Mouse (Mus musculus): ENCODE measurements around the gene H2-M5. TPM values are rescaled to one million over a fixed set of nuclear protein-coding genes. Genes with fewer than 3 reads are reported as not detected.
"Not testable (repeated sequence)": the region's sequence is repeated elsewhere in the genome, so short reads cannot be mapped to it uniquely, and the experiment has no call there.

The H2-M5 gene
- polyA plus RNA-seq, 1 experiment from 2014 or later = 0.43 TPM

GRCm38 (mm10) chr17:36997033-36997735, 7.8 kb upstream of the H2-M5 start:
- Histone ChIP-seq H3K36me3 (ENCODE audit: control insufficient read depth, insufficient read depth, low read length) (no peaks in the 10 kb centered on the region), H3K4me1 (ENCODE audit: control insufficient read depth, insufficient read depth, low read length) (no peaks in the 10 kb centered on the region), H3K9ac (ENCODE audit: low read length) (0 out of 2 replicates have a peak overlapping the region, but pooled peaks have one; percentile 33), H3K27ac (ENCODE audit: low read length) (no peak overlapping the region), H3K27me3 (ENCODE audit: control insufficient read depth, insufficient read depth, low read length) (no peaks in the 10 kb centered on the region), H3K4me2 (ENCODE audit: low read depth, low read length) (no peak overlapping the region), H3K4me3 (replicated peaks; ENCODE audit: low read length) (no peak overlapping the region), H3K9me3 (replicated peaks; ENCODE audit: control insufficient read depth, low read length) (no peaks in the 10 kb centered on the region)
- 24% methylated on average over 7 of the region's 7 CpGs for WGBS
- 0 out of 2 replicates have a peak, but pooled peaks have one; percentile 47 for ATAC-seq (ENCODE audit: insufficient read depth, low FRiP score)

- Histone ChIP-seq H3K36me3 (ENCODE audit: control insufficient read depth, insufficient read depth, low read length) (no peaks in the 10 kb centered on the region), H3K4me1 (ENCODE audit: control insufficient read depth, insufficient read depth, low read length) (no peaks in the 10 kb centered on the region), H3K27me3 (ENCODE audit: control insufficient read depth, insufficient read depth, low read length) (no peaks in the 10 kb centered on the region; the same call in 1 of the 2 replicates), H3K9ac (ENCODE audit: low read length) (no peak overlapping the region), H3K9me3 (replicated peaks; ENCODE audit: control insufficient read depth, low read length) (no peaks in the 10 kb centered on the region), H3K4me2 (ENCODE audit: low read depth, low read length) (no peak overlapping the region), H3K27ac (ENCODE audit: low read length) (no peak overlapping the region), H3K4me3 (replicated peaks; ENCODE audit: low read length) (no peak overlapping the region)
- no peak for ATAC-seq (ENCODE audit: insufficient read depth, low FRiP score)
- 44% methylated on average over 3 of the region's 3 CpGs for WGBS
Measured at GRCm38 (mm10) chr17:36995448-36995847, 6.1 kb upstream of the H2-M5 start.

DNA sequence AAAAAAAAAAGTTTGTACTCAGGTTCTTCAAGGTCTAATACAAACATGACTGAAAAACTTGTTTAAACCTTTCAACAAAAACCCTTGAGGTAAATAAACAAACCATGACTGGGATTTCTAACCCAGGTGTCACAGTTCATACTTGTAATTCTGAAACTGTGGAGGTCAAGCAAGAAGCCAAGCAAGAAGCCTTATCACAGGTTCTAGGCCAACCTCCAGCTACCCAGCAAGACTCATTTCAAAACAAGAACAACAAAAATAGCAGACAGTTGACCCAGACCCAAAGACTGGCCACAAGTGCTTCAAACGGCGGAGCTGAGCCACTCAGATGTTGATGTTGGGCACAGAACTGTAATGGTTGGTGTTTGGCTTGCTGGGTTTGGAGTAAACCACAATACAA, 5.2 kb upstream of the H2-M5 start:
- H3K4me1 ChIP-seq (ENCODE audit: control insufficient read depth, insufficient read depth, low read length) = no peaks in the 10 kb centered on the region
- H3K9me3 ChIP-seq (replicated peaks; ENCODE audit: control insufficient read depth, low read length) = no peaks in the 10 kb centered on the region
- H3K9ac ChIP-seq (ENCODE audit: low read length) = no peak overlapping the region
- no peak for ATAC-seq (ENCODE audit: insufficient read depth, low FRiP score)
- H3K4me3 ChIP-seq (replicated peaks; ENCODE audit: low read length) = no peak overlapping the region
- no peak overlapping the region for H3K4me2 ChIP-seq (ENCODE audit: low read depth, low read length)
- H3K36me3 ChIP-seq (ENCODE audit: control insufficient read depth, insufficient read depth, low read length) = no peaks in the 10 kb centered on the region
- H3K27ac ChIP-seq (ENCODE audit: low read length) = no peak overlapping the region
- peaks cover under 1% of the 10 kb centered on the region; the same call in 1 of the 2 replicates for H3K27me3 ChIP-seq (ENCODE audit: control insufficient read depth, insufficient read depth, low read length)
- 77% methylated on average over 2 of the region's 2 CpGs for WGBS

DNA sequence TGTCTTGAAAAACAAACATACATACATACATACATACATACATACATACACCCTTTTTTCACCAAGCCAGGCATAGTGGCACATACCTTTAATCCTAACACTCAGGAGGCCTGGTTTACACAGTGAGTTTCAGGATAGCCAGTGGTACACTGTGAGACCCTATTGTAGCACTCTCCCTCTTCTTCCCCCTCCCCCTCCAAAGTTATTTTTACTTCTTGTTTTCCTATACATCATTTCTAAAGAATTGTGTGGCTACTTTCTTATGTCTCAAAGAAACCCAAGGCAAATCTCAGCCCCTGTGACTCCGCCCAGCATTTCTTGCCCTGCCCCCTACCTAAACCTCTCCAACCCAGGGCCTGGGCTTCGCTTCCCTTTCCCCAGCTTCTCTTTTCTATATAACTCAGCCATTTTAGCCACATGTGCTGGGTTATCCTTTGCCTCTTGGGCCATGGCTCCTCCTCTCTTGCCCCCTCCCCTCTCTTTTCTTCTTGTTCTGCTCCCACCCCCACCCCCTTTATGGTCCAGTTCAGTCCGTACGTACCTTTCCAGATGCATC, 4.5 kb upstream of the H2-M5 start:
- H3K9me3 ChIP-seq (replicated peaks; ENCODE audit: control insufficient read depth, low read length) = no peaks in the 10 kb centered on the region

DNA sequence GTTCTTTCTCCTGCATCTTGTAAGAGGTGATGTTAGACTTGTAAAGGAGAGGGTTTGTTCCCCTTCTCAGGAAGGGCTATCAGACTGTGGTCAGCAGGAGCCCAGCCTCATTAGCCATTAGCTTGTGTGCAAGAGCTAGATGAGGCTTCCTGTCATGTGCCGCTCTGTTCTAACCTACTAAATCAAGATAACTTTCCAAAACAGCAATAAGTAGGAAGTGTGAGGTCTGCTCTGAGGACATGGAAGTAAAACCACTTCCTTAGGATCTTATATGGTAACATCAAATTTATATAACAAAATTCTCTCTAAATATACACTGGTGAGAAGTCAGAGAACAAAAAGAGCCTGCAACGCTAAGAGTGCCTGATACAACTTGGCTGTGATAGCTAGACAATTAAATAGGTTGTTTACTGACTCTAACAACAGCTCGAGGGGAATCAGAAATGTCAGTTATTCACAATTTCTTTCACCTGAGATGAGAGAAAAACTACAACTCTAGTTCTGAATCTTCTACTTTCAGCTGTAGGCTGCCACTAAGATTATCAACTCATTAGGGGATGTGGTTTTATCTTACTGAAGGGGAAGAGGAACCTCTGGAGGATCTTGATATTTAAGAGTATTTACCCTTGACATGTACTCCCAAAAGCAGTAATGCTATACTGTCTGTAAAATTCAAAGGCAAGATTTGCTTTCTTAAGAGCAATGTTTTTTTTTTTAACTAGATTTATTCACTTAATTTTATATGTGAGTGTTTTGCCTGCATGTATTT, 3.2 kb upstream of the H2-M5 start:
- H3K27ac ChIP-seq (ENCODE audit: low read length) = no peak overlapping the region
- H3K36me3 ChIP-seq (ENCODE audit: control insufficient read depth, insufficient read depth, low read length) = no peaks in the 10 kb centered on the region
- no peak overlapping the region for H3K9ac ChIP-seq (ENCODE audit: low read length)
- H3K9me3 ChIP-seq (replicated peaks; ENCODE audit: control insufficient read depth, low read length) = no peaks in the 10 kb centered on the region
- WGBS = 56% methylated on average over 3 of the region's 3 CpGs
- H3K4me1 ChIP-seq (ENCODE audit: control insufficient read depth, insufficient read depth, low read length) = no peaks in the 10 kb centered on the region
- H3K4me3 ChIP-seq (replicated peaks; ENCODE audit: low read length) = no peak overlapping the region
- peaks cover 18% of the 10 kb centered on the region for H3K27me3 ChIP-seq (ENCODE audit: control insufficient read depth, insufficient read depth, low read length)
- ATAC-seq (ENCODE audit: insufficient read depth, low FRiP score) = no peak
- H3K4me2 ChIP-seq (ENCODE audit: low read depth, low read length) = no peak overlapping the region

More for the DNA sequence above, 4.5 kb upstream of the H2-M5 start:
- no peaks in the 10 kb centered on the region for H3K4me1 ChIP-seq (ENCODE audit: control insufficient read depth, insufficient read depth, low read length)
- H3K9ac ChIP-seq (ENCODE audit: low read length) = no peak overlapping the region
- H3K27ac ChIP-seq (ENCODE audit: low read length) = no peak overlapping the region
- no peak overlapping the region for H3K4me2 ChIP-seq (ENCODE audit: low read depth, low read length)
- H3K4me3 ChIP-seq (replicated peaks; ENCODE audit: low read length) = no peak overlapping the region
- H3K36me3 ChIP-seq (ENCODE audit: control insufficient read depth, insufficient read depth, low read length) = no peaks in the 10 kb centered on the region
- no peak for ATAC-seq (ENCODE audit: insufficient read depth, low FRiP score)
- 92% methylated on average over 4 of the region's 4 CpGs for WGBS
- H3K27me3 ChIP-seq (ENCODE audit: control insufficient read depth, insufficient read depth, low read length) = peaks cover 8% of the 10 kb centered on the region

- WGBS = 91% methylated on average over 6 of the region's 6 CpGs
- H3K27me3 ChIP-seq (ENCODE audit: control insufficient read depth, insufficient read depth, low read length) = peaks cover 21% of the 10 kb centered on the region
- not testable (repeated sequence) for H3K9ac ChIP-seq (ENCODE audit: low read length); H3K4me1 ChIP-seq (ENCODE audit: control insufficient read depth, insufficient read depth, low read length); H3K9me3 ChIP-seq (replicated peaks; ENCODE audit: control insufficient read depth, low read length); H3K27ac ChIP-seq (ENCODE audit: low read length); H3K36me3 ChIP-seq (ENCODE audit: control insufficient read depth, insufficient read depth, low read length); H3K4me3 ChIP-seq (replicated peaks; ENCODE audit: low read length); ATAC-seq (ENCODE audit: insufficient read depth, low FRiP score); H3K4me2 ChIP-seq (ENCODE audit: low read depth, low read length)
Measured at GRCm38 (mm10) chr17:36990630-36991029, 1.3 kb upstream of the H2-M5 start.

DNA sequence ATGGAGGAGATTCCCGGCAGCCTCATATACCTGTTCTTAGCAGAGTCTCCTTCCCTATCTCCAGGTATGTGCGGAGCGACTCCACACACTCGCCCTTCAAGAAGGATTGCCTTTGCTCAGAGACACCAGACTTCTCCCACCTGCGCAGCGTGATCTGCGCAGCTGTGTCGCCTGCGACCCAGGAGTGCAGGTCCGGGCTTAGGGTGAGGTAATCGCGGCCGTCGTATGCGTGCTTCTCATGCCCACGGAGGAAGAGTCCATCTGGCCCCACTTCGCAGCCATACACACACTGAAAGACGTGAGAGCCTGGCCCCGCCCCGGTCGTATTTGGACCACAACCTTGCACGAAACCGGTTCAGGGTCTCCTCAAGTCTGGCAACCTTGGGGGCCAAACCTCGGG, 862 bp downstream of the H2-M5 start:
- Histone ChIP-seq H3K9ac (ENCODE audit: low read length) (no peak overlapping the region), H3K4me2 (ENCODE audit: low read depth, low read length) (peak overlapping the region; percentile 23), H3K27me3 (ENCODE audit: control insufficient read depth, insufficient read depth, low read length) (peaks cover 21% of the 10 kb centered on the region), H3K4me1 (ENCODE audit: control insufficient read depth, insufficient read depth, low read length) (no peaks in the 10 kb centered on the region), H3K9me3 (replicated peaks; ENCODE audit: control insufficient read depth, low read length) (no peaks in the 10 kb centered on the region), H3K4me3 (replicated peaks; ENCODE audit: low read length) (peak overlapping the region; percentile 2), H3K36me3 (ENCODE audit: control insufficient read depth, insufficient read depth, low read length) (no peaks in the 10 kb centered on the region), H3K27ac (ENCODE audit: low read length) (no peak overlapping the region)
- 5% methylated on average over 24 of the region's 24 CpGs for WGBS
- ATAC-seq (ENCODE audit: insufficient read depth, low FRiP score) = peak; percentile 17; the same call in 1 of the 2 replicates

- no peak overlapping the region for H3K4me2 ChIP-seq (ENCODE audit: low read depth, low read length)
- no peaks in the 10 kb centered on the region for H3K9me3 ChIP-seq (replicated peaks; ENCODE audit: control insufficient read depth, low read length)
- no peak overlapping the region for H3K27ac ChIP-seq (ENCODE audit: low read length)
- ATAC-seq (ENCODE audit: insufficient read depth, low FRiP score) = no peak
- peaks cover 13% of the 10 kb centered on the region for H3K4me1 ChIP-seq (ENCODE audit: control insufficient read depth, insufficient read depth, low read length)
- WGBS = 27% methylated on average over 5 of the region's 5 CpGs
- no peak overlapping the region for H3K4me3 ChIP-seq (replicated peaks; ENCODE audit: low read length)
- H3K27me3 ChIP-seq (ENCODE audit: control insufficient read depth, insufficient read depth, low read length) = peaks cover 3% of the 10 kb centered on the region; the same call in 1 of the 2 replicates
- no peaks in the 10 kb centered on the region for H3K36me3 ChIP-seq (ENCODE audit: control insufficient read depth, insufficient read depth, low read length)
- no peak overlapping the region for H3K9ac ChIP-seq (ENCODE audit: low read length)
Measured at GRCm38 (mm10) chr17:36982253-36983155, 6.8 kb downstream of the H2-M5 start.

Data from stomach, embryonic 16.5 days (tissue).